Mouse (Mus musculus) ovary, postnatal 14 days (tissue): ENCODE data around the gene Clec18a.
A peak's percentile ranks its signal among the peaks of the same experiment; 100 is the strongest.
"Not testable (repeated sequence)": the region's sequence is repeated elsewhere in the genome, so short reads cannot be mapped to it uniquely, and the experiment has no call there.

Experiments used
- DNase-seq: peaks from one replicate; pipeline ENCODE4 v3.0.0; 2022; ENCODE audit warnings: low spot score

Gene Clec18a

GRCm38 (mm10) chr8:111056158-111056663, 36.0 kb downstream of the Clec18a start, which contains the start of gene Exosc6:
Exosc6 (plus strand) TSS chr8:111056339.
- peak; percentile 83 for DNase-seq

GRCm38 (mm10) chr8:111055661-111056060, 36.6 kb downstream of the Clec18a start:
- no peak for DNase-seq

DNA sequence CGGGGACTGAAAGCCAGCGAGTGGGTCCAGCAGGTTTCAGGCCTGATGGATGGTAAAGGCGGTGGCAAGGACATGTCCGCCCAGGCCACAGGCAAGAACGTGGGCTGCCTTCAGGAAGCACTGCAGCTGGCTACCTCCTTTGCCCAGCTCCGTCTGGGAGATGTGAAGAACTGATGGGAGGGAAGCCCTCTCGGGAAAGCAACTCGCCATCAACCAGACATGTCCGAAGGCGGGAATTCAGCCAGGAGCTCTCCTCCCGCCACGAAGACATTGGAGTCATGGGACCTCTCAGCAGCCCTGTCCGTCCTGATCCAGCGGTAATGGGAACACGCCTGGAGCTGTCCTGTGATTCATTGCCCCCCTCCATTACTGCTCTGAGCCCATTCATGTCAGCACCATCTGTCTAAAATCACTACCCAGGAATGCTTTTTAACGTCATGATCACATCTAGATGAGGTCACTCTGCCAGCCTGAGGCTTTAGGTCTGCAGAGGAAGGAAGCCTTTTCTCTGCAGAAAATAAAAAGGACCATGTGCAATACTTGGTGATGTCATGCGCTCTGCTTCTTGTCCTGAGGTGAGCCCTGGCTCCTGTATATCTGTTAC, 37.1 kb downstream of the Clec18a start:
- DNase-seq = no peak

DNA sequence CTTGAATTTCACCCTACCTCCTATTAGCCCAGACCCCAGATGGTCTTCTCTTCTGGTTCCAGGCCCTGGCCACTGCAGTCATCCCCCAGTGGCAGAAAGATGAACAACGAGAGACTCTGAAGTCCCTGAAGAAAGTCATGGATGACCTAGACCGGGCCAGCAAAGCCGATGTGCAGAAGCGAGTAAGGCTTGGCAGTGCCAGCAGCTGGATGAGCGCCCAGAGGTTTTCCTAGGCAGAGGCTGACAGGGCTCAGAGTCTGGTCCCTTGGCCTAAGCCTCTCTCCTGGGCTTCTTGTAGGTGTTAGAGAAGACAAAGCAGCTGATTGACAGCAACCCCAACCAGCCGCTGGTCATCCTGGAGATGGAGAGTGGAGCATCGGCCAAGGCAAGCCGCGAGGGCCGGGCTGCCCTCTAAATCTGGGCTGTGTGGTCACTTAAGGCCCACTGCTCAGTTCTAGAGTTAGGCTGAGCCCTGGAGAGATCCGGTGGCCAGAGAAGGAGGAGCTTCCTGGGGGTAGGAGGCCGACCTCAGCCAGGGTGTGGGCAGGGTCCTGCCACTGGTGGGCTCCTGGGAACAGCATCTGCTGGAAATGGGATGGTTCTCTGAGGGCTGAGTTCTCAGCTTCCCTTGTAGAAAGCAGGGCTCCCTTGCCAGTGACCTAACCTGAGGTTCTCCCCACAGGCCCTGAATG, 38.3 kb downstream of the Clec18a start:
- no peak for DNase-seq

GRCm38 (mm10) chr8:111049106-111049505, 43.1 kb downstream of the Clec18a start:
- DNase-seq = no peak

DNA sequence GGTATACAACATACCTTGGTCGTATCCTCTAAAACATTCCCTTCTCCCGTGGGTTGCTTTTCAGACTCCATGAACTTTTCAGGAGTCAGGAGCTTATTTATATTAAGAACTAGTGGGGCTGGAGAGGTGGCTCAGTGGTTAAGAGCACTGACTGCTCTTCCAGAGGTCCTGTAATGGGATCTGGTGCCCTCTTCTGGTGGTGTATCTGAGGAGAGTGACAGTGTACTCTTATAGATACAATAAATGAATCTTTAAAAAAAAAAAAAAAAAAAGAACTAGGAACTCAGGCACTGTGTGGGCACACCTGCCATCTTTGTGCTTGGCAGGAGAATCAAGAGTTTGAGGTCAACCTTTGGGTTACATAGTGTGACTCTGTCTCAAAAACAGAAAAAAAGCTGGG, 43.5 kb downstream of the Clec18a start:
- no peak for DNase-seq

DNA sequence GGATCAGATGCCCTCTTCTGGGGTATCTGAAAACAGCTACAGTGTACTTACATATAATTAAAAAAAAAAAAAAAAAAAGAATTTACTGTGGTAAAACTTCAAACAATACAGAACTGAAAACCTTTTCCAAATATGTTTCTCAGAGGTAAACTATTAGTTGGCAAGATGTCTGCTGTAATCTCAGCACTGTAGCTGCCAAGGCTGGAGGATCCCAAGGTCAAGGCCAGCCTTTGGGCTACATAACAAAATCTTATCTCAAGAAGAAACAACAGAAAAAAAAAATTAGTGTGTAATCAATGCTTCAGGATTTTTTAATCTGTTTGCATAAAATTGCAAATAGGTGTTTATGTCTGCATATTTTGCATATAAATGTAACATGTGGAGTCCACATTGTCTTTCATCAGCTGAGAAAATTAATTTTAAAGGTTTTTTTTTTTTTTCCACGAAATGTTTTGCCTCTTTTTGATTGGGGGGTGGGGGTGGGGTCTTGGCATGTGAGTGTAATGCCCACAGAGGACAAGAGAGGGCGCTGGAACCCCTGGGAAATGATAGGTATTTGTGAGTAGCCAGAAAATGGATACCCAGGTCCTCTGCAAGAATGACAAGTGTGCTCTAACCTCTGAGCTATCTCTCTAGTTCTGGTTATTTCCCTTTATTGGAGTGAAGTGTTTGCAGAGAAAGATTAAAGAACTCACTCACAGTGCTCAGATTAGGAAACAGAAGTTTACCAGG, 48.1 kb downstream of the Clec18a start:
- no peak for DNase-seq

GRCm38 (mm10) chr8:111042546-111042945, 49.7 kb downstream of the Clec18a start:
- no peak for DNase-seq

GRCm38 (mm10) chr8:111036591-111036990, 55.6 kb downstream of the Clec18a start:
- DNase-seq = no peak

DNA sequence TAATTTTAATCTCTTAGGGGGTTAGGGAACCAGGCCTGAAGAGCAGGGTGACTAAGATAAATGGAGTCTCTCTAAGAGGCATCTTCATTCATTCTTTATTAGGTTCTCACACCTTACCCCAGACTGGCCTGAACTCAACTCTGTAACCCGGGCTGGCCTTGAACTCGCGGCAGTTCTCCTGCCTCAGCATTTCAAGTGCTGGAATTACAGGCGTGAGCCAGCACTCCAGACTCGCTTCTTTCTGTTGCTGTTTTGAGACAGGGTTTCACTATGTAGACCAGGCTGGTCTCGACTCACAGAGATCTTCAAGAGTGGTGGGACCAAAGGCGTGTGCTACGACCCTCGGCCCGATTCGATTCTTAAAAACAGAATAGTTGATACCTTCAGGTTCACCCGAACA, 58.0 kb downstream of the Clec18a start:
- no peak for DNase-seq

DNA sequence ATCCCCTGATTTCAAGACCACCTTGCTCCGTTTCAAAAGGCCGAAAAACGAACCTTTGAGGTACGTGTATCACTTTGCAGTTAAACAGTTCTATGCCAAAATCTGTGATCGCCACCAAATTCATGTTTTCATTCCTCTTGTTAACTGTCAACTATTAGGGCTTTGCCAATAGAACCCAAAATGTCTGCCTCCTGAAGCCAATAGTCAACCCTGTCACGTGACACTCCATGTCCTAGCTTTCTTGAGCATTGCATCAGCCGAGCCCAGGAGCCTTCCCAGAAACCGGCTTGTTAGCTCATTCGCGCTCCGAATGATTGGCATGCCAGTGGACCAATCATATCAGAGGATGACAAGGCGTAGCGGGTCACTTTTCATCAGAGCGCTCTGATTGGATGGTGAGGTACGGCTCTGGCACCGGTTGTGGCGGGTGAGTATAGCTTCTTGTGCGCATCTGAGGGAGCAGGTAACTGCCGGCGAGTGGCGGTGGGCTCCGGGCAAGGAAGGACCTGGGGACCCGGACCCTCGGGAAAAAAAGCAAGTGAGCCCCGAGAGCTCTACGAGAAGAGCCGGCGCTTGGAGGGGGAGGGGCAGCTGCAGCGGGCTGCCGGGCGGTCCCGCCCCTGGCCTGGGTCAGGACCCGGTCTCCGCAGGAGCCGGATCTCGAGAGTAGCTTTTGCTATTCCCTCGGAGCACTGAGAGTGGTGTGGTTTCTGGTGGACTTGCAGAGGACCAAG, 58.6 kb downstream of the Clec18a start:
- DNase-seq = peak; percentile 93

GRCm38 (mm10) chr8:111032916-111033315, 59.3 kb downstream of the Clec18a start, which contains the start of gene Aars:
Aars (plus strand) TSS chr8:111033144.
- no peak for DNase-seq

GRCm38 (mm10) chr8:111031572-111031971, 60.7 kb downstream of the Clec18a start, which contains the start of gene Ddx19b:
Ddx19b (minus strand) TSS chr8:111031751.
- no peak for DNase-seq

- DNase-seq = no peak
Measured at GRCm38 (mm10) chr8:111030045-111030444, 62.2 kb downstream of the Clec18a start.

DNA sequence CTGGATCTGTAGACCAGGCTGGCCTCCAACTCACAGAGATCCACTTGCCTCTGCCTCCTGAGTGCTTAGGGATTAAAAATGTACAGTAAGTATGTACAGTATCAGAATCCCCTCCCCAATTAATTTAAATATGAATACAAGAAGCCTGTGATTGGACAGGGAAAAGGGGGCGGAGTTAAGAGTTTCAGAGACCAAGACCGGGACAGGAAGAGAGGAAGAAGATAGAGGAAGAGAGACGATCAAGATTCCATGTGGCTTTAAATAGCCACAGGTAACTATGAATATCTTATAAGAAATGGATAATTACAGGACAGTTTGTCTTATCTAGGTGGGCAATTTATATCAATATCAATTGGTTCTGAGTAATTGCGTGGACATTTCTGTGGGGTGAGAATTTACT, 62.6 kb downstream of the Clec18a start:
- DNase-seq = no peak

DNA sequence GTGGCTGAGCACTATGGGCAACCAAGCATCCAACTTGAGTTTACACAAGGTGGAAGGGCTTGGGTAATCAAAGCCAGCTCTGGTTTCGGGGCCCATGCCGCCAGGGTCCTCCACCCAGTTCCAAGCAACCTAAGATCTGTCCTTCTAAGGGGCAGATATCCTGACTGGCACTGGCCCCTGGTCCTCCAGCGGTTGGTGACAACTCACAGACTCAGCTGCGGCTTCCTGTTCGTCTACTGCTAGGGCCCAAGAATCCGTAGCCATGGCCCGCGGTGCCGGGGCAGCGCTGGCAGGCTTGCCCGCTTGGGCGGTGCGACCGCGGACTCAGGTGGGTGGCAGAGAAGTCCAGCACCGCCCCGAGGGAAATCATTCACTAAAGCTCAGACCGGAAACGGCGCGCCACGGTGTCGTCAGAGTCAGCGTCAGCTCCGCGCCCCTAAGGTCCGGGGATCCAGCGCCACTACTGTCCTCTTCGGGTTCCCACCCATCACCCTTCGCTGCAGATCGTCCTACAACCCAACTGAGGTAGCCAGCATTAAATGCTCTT, 64.8 kb downstream of the Clec18a start:
- DNase-seq = peak; percentile 78

- DNase-seq = not testable (repeated sequence)
Measured at GRCm38 (mm10) chr8:111026609-111027008, 65.6 kb downstream of the Clec18a start.

DNA sequence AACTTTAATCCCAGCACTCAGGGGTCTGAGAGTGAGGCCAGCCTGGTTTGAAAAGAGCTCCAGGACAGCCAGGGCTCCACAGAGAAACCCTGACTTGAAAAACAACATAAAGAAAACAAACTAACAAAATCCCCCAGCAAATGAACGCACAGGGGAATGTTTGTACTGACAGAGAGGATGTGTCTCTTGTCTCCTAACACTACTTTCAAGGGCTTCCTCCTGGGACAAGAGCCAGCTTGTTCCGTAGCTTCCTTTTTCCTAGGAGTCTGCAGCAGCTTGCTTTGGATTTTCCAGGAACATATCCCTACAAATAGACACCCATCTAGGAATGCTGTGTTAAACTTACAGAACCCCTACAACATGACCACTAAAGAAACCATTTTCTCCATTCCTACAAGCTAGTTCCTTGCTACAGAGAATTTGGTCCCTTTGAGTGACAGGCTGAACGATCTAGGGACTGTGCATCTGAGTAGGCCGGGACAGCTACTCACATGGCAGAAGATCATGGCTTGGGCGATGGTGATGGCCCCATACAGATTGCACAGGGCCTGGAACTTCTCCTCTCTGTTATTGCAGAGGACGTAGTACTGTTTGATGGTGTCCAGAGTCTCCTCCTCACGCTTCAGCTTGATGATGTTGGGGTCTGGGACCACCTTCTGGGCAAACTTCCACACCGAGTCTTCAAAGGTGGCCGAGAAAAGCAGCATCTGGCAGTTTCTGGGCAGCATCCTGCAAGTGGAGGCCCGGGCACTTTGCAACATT, 81.8 kb downstream of the Clec18a start:
- not testable (repeated sequence) for DNase-seq
